Mouse (Mus musculus): ENCODE measurements around the gene Olfr1385.
"Not testable (repeated sequence)": the region's sequence is repeated elsewhere in the genome, so short reads cannot be mapped to it uniquely, and the experiment has no call there.

Olfr1385 gene

DNA sequence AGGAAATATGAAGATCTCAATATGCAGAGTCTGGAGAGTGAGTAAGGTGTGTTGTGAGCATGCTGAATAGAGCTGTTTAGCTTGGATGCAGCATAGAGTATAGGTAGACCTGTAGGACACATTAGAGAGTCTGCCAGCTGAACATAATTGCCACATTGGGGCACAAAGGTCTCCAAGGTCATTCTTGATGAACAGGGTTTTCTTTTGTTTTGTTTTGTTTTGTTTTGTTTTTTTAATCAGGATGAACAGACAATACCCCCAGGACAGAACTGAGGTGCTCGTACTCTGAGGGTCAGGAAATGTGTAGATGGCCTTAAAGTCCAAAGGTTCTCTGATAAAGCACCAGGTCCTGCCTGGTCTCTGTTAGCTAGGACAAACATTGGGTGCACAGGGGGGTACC is at the start of gene Olfr1385:
Gene Olfr1385 (plus strand): TSS at position 301 of the 400 bp plus-strand sequence.
- DNase-seq (ENCODE audit: low spot score) = not testable (repeated sequence)

DNA sequence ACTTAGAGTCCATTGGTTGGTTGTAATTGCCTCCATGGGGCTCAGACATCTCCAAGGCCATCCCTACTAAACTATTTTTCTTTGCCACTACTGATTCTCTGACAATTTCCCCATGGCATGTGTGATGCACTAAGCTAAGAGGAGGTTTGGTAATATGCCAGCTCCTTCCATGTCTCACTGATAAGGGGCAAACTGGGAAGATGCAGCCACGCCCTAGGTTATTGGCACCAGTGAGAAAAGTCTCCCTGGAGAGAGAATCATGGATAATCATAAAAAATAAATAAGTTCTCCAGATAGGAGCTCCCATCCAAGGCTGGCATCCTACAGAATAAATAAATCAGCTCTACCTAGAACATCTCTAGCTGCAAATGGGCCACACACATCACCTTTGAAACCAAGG is 33.8 kb upstream of the Olfr1385 start, which contains the start of gene Olfr1387:
Gene Olfr1387 (plus strand): TSS at position 301 of the 400 bp plus-strand sequence.
- no peak for DNase-seq (ENCODE audit: low spot score)

- not testable (repeated sequence) for DNase-seq (ENCODE audit: low spot score)
These were observed 24.1 kb upstream of the Olfr1385 start, which contains the start of gene Olfr1386 for GRCm38 (mm10) chr11:49464746-49465145. Gene Olfr1386 (plus strand): TSS chr11:49465046.

- no peak for DNase-seq (ENCODE audit: low spot score)
These were observed 2.9 kb upstream of the Olfr1385 start for GRCm38 (mm10) chr11:49485973-49486372.

DNA sequence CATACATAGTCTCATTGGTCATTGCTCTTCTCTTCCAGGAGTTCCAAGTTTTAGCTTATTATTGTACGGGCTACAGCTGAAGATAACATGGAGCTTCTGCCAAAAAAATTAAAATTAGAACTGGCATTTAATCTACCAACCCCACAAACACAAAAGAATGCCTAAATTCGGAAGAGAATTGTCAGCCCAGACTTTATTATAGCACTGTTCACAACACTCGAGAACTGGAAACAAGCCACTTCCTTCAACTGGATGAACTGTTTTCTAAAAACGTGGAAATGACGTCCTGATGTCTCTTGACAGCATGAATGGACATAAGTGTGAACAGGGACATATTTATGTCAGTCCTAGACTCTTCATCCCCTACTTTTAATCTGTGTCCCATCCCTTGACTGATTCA is 29.2 kb downstream of the Olfr1385 start:
- DNase-seq (ENCODE audit: low spot score) = no peak

GRCm38 (mm10) chr11:49519348-49519747 is 30.5 kb downstream of the Olfr1385 start, which contains the start of gene Olfr1383:
Gene Olfr1383 (plus strand): TSS chr11:49519648.
- no peak for DNase-seq (ENCODE audit: low spot score)

DNA sequence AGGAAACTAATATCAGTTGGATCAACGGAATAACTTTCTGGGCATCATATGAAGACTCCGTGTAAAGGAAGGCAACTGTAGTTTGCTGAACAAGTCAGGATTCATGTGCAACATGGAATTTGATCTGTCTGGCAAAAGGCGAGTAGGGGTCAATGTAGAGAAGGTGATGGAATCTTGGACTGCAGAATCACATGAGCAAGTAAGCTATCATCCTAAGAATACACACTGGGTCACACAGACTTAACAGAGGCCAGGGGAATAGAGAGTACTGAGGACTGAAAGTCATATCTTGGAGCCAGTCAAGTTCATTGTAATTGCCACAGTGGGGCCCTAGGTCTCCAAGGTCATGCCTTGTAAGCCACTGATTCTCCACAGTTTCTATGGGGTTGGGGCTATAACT is 39.1 kb downstream of the Olfr1385 start, which contains the start of gene Olfr1382:
Gene Olfr1382 (plus strand): TSS at position 301 of the 400 bp plus-strand sequence.
- no peak for DNase-seq (ENCODE audit: low spot score)

DNA sequence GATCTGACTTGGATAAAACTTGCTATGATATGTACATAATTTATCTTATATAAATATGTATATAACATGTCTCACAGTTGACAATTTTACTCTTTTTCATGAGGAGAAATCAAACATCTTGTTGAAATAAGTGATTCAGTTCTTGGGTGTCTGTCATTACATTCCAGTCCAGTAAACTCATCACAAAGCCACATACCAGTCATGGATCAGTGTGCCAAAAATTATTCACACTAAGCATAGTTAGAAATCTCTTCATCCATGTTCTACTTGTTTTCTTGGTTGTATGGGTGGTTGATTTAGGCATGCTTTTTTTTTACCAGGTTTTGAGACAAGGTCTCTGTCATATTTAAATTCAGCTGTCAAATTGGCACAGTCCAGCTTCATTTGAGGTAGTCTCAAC is 43.9 kb downstream of the Olfr1385 start:
- no peak for DNase-seq (ENCODE audit: low spot score)

DNA sequence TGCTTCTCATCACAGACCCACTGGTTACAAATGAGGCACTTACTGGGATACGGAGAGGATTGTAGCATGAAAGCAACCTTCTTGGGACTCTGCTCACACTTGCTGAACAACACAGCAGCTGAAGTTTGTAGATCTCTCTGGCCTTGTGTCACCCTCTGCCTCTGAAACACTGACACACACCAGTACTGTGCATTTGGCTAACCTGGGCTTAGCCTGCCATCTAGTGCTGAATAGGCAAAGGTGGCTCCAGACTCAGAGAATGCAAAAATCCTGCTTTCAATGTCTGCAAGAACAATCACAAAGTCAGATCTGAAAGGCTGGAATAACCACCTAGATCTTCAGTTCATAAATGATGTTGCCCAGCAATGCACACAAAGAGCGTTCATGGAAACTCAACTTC is 47.8 kb downstream of the Olfr1385 start:
- not testable (repeated sequence) for DNase-seq (ENCODE audit: low spot score)

DNA sequence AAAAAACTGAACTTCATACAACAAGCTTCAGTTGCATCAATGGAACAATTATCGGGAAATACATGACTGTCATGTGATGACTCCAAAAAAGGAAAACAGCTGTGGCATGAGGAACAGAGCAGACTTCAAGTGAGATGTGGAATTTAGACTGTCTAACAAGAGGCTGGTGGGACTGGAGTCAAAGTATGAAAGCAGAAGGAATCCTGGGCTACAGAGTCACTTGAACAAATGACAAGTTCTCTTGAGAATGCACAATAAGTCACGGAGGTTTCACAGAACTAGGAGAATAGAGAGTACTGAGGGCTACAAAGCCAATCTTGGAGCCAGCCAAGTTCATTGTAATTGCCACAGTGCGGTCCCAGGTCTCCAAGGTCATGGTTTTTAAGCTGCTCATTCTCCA is 54.3 kb downstream of the Olfr1385 start, which contains the start of gene Olfr1381:
Gene Olfr1381 (plus strand): TSS at position 301 of the 400 bp plus-strand sequence.
- not testable (repeated sequence) for DNase-seq (ENCODE audit: low spot score)

All from ovary, adult 18-20 months (tissue).